Mouse (Mus musculus): ENCODE measurements around the gene Rere. TPM values are rescaled to one million over a fixed set of nuclear protein-coding genes. Genes with fewer than 3 reads are reported as not detected.

Gene Rere
- polyA plus RNA-seq, 1 experiment from 2014 or later: 27.2 TPM

GRCm38 (mm10) chr4:150326005-150326404 is 44.6 kb downstream of the Rere start:
- H3K9ac ChIP-seq: no peak overlapping the region
- 0 out of 2 replicates have a peak, but pooled peaks cover 3% of the 10 kb centered on the region for H3K36me3 ChIP-seq
- peak overlapping the region; percentile 31 for H3K27ac ChIP-seq (replicated peaks)
- no peak overlapping the region for H3K4me2 ChIP-seq (replicated peaks)
- no peak for ATAC-seq (ENCODE audit: insufficient number of reproducible peaks, low FRiP score, low TSS enrichment, low read depth)
- peaks cover 22% of the 10 kb centered on the region for H3K4me1 ChIP-seq
- H3K4me3 ChIP-seq (replicated peaks): no peak overlapping the region
- no peaks in the 10 kb centered on the region for H3K27me3 ChIP-seq
- H3K9me3 ChIP-seq (replicated peaks): no peaks in the 10 kb centered on the region
- 55% methylated on average over 2 of the region's 2 CpGs for WGBS

- 67% methylated on average over 4 of the region's 4 CpGs for WGBS
- H3K36me3 ChIP-seq: 0 out of 2 replicates have a peak, but pooled peaks cover 3% of the 10 kb centered on the region
- H3K9me3 ChIP-seq (replicated peaks): no peaks in the 10 kb centered on the region
- H3K9ac ChIP-seq: no peak overlapping the region
- ATAC-seq (ENCODE audit: insufficient number of reproducible peaks, low FRiP score, low TSS enrichment, low read depth): no peak
- no peaks in the 10 kb centered on the region for H3K27me3 ChIP-seq
- no peak overlapping the region for H3K4me2 ChIP-seq (replicated peaks)
- no peak overlapping the region for H3K27ac ChIP-seq (replicated peaks)
- no peak overlapping the region for H3K4me3 ChIP-seq (replicated peaks)
- peaks cover 22% of the 10 kb centered on the region for H3K4me1 ChIP-seq
These were observed 46.0 kb downstream of the Rere start for GRCm38 (mm10) chr4:150327476-150327875.

GRCm38 (mm10) chr4:150333927-150334682 is 52.7 kb downstream of the Rere start:
- Histone ChIP-seq H3K4me3 (replicated peaks) (no peak overlapping the region), H3K4me2 (replicated peaks) (no peak overlapping the region), H3K9me3 (replicated peaks) (no peaks in the 10 kb centered on the region), H3K27me3 (no peaks in the 10 kb centered on the region), H3K4me1 (peaks cover 6% of the 10 kb centered on the region), H3K36me3 (0 out of 2 replicates have a peak, but pooled peaks cover 3% of the 10 kb centered on the region), H3K9ac (no peak overlapping the region), H3K27ac (replicated peaks) (no peak overlapping the region)
- no peak for ATAC-seq (ENCODE audit: insufficient number of reproducible peaks, low FRiP score, low TSS enrichment, low read depth)
- 49% methylated on average over 4 of the region's 4 CpGs for WGBS

GRCm38 (mm10) chr4:150337260-150337659 is 55.8 kb downstream of the Rere start:
- Histone ChIP-seq H3K27me3 (no peaks in the 10 kb centered on the region), H3K36me3 (no peaks in the 10 kb centered on the region), H3K4me1 (peaks cover 9% of the 10 kb centered on the region), H3K9me3 (replicated peaks) (no peaks in the 10 kb centered on the region), H3K4me2 (replicated peaks) (no peak overlapping the region), H3K27ac (replicated peaks) (no peak overlapping the region), H3K4me3 (replicated peaks) (no peak overlapping the region), H3K9ac (no peak overlapping the region)
- 95% methylated on average over 1 of the region's 1 CpGs for WGBS
- ATAC-seq (ENCODE audit: insufficient number of reproducible peaks, low FRiP score, low TSS enrichment, low read depth): no peak

- Histone ChIP-seq H3K27me3 (no peaks in the 10 kb centered on the region), H3K4me2 (replicated peaks) (no peak overlapping the region), H3K36me3 (no peaks in the 10 kb centered on the region), H3K9me3 (replicated peaks) (no peaks in the 10 kb centered on the region), H3K4me3 (replicated peaks) (no peak overlapping the region), H3K27ac (replicated peaks) (no peak overlapping the region), H3K9ac (no peak overlapping the region), H3K4me1 (peaks cover 17% of the 10 kb centered on the region)
- ATAC-seq (ENCODE audit: insufficient number of reproducible peaks, low FRiP score, low TSS enrichment, low read depth): peak; percentile 43; the same call in 1 of the 2 replicates
- WGBS: 30% methylated on average over 8 of the region's 8 CpGs
These were observed 57.6 kb downstream of the Rere start for GRCm38 (mm10) chr4:150338906-150339650.

GRCm38 (mm10) chr4:150340796-150341525 is 59.5 kb downstream of the Rere start:
- Histone ChIP-seq H3K4me3 (replicated peaks) (no peak overlapping the region), H3K4me2 (replicated peaks) (no peak overlapping the region), H3K9ac (no peak overlapping the region), H3K36me3 (no peaks in the 10 kb centered on the region), H3K27me3 (no peaks in the 10 kb centered on the region), H3K9me3 (replicated peaks) (no peaks in the 10 kb centered on the region), H3K27ac (replicated peaks) (no peak overlapping the region), H3K4me1 (peaks cover 16% of the 10 kb centered on the region)
- ATAC-seq (ENCODE audit: insufficient number of reproducible peaks, low FRiP score, low TSS enrichment, low read depth): no peak
- WGBS: 84% methylated on average over 6 of the region's 6 CpGs

GRCm38 (mm10) chr4:150344526-150344925 is 63.1 kb downstream of the Rere start:
- Histone ChIP-seq H3K27me3 (no peaks in the 10 kb centered on the region), H3K4me3 (replicated peaks) (no peak overlapping the region), H3K4me2 (replicated peaks) (no peak overlapping the region), H3K9me3 (replicated peaks) (no peaks in the 10 kb centered on the region), H3K27ac (replicated peaks) (no peak overlapping the region), H3K4me1 (peaks cover 23% of the 10 kb centered on the region), H3K36me3 (no peaks in the 10 kb centered on the region), H3K9ac (no peak overlapping the region)
- 63% methylated on average over 3 of the region's 3 CpGs for WGBS
- ATAC-seq (ENCODE audit: insufficient number of reproducible peaks, low FRiP score, low TSS enrichment, low read depth): no peak

GRCm38 (mm10) chr4:150346651-150347386 is 65.4 kb downstream of the Rere start:
- ATAC-seq (ENCODE audit: insufficient number of reproducible peaks, low FRiP score, low TSS enrichment, low read depth): no peak
- Histone ChIP-seq H3K36me3 (no peaks in the 10 kb centered on the region), H3K27me3 (no peaks in the 10 kb centered on the region)

GRCm38 (mm10) chr4:150347387-150347672 is 65.9 kb downstream of the Rere start:
- H3K27me3 ChIP-seq: no peaks in the 10 kb centered on the region
- 14% methylated on average over 2 of the region's 2 CpGs for WGBS

More at GRCm38 (mm10) chr4:150346651-150347386, 65.4 kb downstream of the Rere start:
- H3K4me1 ChIP-seq: peaks cover 23% of the 10 kb centered on the region
- 25% methylated on average over 4 of the region's 4 CpGs for WGBS
- no peak overlapping the region for H3K4me2 ChIP-seq (replicated peaks)
- no peak overlapping the region for H3K27ac ChIP-seq (replicated peaks)
- H3K4me3 ChIP-seq (replicated peaks): no peak overlapping the region
- no peaks in the 10 kb centered on the region for H3K9me3 ChIP-seq (replicated peaks)
- no peak overlapping the region for H3K9ac ChIP-seq

GRCm38 (mm10) chr4:150349680-150350101 is 68.2 kb downstream of the Rere start:
- no peaks in the 10 kb centered on the region for H3K27me3 ChIP-seq
- H3K27ac ChIP-seq (replicated peaks): no peak overlapping the region
- no peak for ATAC-seq (ENCODE audit: insufficient number of reproducible peaks, low FRiP score, low TSS enrichment, low read depth)
- H3K4me3 ChIP-seq (replicated peaks): no peak overlapping the region
- H3K36me3 ChIP-seq: no peaks in the 10 kb centered on the region
- WGBS: 74% methylated on average over 6 of the region's 6 CpGs
- H3K9me3 ChIP-seq (replicated peaks): no peaks in the 10 kb centered on the region
- H3K4me2 ChIP-seq (replicated peaks): no peak overlapping the region
- H3K9ac ChIP-seq: no peak overlapping the region
- peaks cover 13% of the 10 kb centered on the region for H3K4me1 ChIP-seq

More at GRCm38 (mm10) chr4:150347387-150347672, 65.9 kb downstream of the Rere start:
- Histone ChIP-seq H3K9me3 (replicated peaks) (no peaks in the 10 kb centered on the region), H3K4me2 (replicated peaks) (no peak overlapping the region), H3K27ac (replicated peaks) (no peak overlapping the region), H3K4me3 (replicated peaks) (no peak overlapping the region), H3K9ac (no peak overlapping the region), H3K36me3 (no peaks in the 10 kb centered on the region), H3K4me1 (peaks cover 23% of the 10 kb centered on the region)
- no peak for ATAC-seq (ENCODE audit: insufficient number of reproducible peaks, low FRiP score, low TSS enrichment, low read depth)
